Mouse (Mus musculus) adrenal gland, adult 10 weeks (tissue): ENCODE measurements around the gene Ddias. TPM values are rescaled to one million over a fixed set of nuclear protein-coding genes. Genes with fewer than 3 reads are reported as not detected.

Experiments
- polyA plus RNA-seq: library from polyadenylated mRNA; stranded (reverse); fragments of 350-450 nt; fragmentation: Illumina TruSeq; extraction: RNeasy Lipid Tissue Mini Kit (QIAGEN cat#74804); gene quantifications from one replicate; pipeline ENCODE4 v1.2.3, GENCODE M21; 2014; ENCODE audit warnings: low read depth, low replicate concordance

Ddias gene
- polyA plus RNA-seq = 8.3 TPM

GRCm38 (mm10) chr7:92874116-92874675, at the start of gene Ddias, which contains the start of gene Prcp:
Gene Ddias, minus strand, starts transcription at chr7:92874247.
Gene Prcp, plus strand, starts transcription at chr7:92874470.

Other genes starting within 250 kb of the Ddias start
- gene Ankrd42, start 237.1 kb downstream of the Ddias start, polyA plus RNA-seq = 10.7 TPM
- 73.7 TPM for gene Pcf11, start 204.3 kb downstream of the Ddias start, polyA plus RNA-seq
- 4.6 TPM for gene Rab30, start 132.6 kb downstream of the Ddias start, polyA plus RNA-seq
- 19.7 TPM for gene Prcp, start 223 bp upstream of the Ddias start, polyA plus RNA-seq
- gene Fam181b, start 205.6 kb upstream of the Ddias start, polyA plus RNA-seq = 4.7 TPM